Mouse (Mus musculus): ENCODE measurements around the gene Lima1. TPM values are rescaled to one million over a fixed set of nuclear protein-coding genes. Genes with fewer than 3 reads are reported as not detected.
"Not testable (repeated sequence)": the region's sequence is repeated elsewhere in the genome, so short reads cannot be mapped to it uniquely, and the experiment has no call there.

Gene Lima1
- polyA plus RNA-seq (2015; fragmentation: Nextera tagmentation; extraction: Ambion mirVana): 70.1 and 77.1 TPM in 2 replicates

DNA sequence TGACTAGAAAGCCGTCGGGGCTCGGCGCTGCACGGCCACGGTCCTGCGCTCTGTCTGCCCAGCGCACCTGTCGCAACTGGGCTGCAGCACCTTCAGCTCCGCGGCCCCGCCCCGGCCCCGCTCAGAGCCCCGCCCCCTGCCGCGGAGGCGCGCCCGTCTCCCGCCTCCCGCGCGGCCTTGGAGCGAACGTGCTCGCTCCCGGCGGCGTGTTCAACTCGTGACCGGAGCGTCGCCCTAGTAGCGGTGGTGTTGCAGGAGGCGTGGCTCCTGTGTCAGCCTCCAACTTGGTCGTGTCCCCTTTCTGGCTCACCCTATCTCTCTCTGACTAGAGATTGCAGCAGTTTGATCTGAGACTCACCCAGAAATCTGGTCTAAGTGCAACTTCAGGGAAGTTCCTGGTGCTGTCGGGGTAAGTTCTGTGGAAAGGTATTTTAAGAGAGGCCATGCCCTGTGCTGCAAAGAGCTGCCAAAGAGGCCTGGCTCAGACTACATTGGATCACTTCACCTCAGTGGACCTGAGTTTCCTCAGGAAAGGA, at the start of gene Lima1:
Lima1 (minus strand) TSS at position 123 of the 536 bp plus-strand sequence.
- peak; percentile 96 for ATAC-seq (ENCODE audit: low FRiP score, low TSS enrichment)
- peak; percentile 97 for DNase-seq (ENCODE audit: low spot score)
- Histone ChIP-seq H3K4me2 (replicated peaks; ENCODE audit: low read depth) (peak within 1 kb of the TSS; percentile 99), H3K27me3 (ENCODE audit: control insufficient read depth, insufficient read depth, low read length) (no peaks in the 10 kb centered on the region), H3K9me3 (ENCODE audit: control insufficient read depth, low read length) (no peaks in the 10 kb centered on the region), H3K4me3 (ENCODE audit: low read depth, low read length) (peak within 1 kb of the TSS; percentile 74), H3K27ac (replicated peaks) (peak within 1 kb of the TSS; percentile 87), H3K36me3 (ENCODE audit: control insufficient read depth, insufficient read depth, low read length) (no peaks in the 10 kb centered on the region), H3K4me1 (replicated peaks; ENCODE audit: control insufficient read depth, insufficient read depth) (no peaks in the 10 kb centered on the region), H3K9ac (ENCODE audit: low read length) (peak within 1 kb of the TSS; percentile 75)
- TF ChIP-seq EP300 (optimal IDR thresholded peaks at IDR 0.05): no peak
- TF ChIP-seq CTCF (IDR thresholded peaks at IDR 0.05; ENCODE audit: low read depth): no peak
- WGBS: under 1% methylated on average over 38 of the region's 38 CpGs

DNA sequence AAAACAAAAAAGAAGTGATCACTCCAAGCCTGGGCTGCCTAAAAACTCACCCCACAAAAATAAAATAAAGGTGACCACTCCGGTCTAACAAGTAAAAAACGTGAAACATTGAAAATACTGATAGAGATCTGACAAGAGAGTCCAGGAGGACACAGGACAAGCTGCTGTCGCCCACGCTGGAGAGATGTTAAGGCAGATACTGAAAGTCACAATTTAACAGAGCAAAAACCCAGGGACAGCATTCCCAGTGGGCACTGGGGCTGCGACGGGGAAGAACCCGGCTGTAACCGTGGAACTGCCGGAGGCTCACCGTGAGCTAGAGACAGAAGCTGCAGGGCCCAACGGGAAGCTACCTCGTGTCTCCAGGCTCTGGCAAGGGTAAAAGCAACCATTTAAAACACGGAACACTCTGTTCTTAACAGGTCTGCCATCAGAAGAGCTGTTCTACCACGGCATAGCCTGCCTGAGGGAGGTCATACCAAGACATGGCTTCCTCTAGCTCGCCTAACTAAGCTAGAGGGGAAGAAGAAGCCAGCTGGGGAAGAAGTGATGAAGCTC, 44.4 kb upstream of the Lima1 start:
- Histone ChIP-seq H3K27me3 (ENCODE audit: control insufficient read depth, insufficient read depth, low read length) (no peaks in the 10 kb centered on the region), H3K4me1 (replicated peaks; ENCODE audit: control insufficient read depth, insufficient read depth) (no peaks in the 10 kb centered on the region), H3K36me3 (ENCODE audit: control insufficient read depth, insufficient read depth, low read length) (no peaks in the 10 kb centered on the region), H3K9me3 (ENCODE audit: control insufficient read depth, low read length) (no peaks in the 10 kb centered on the region), H3K9ac (ENCODE audit: low read length) (no peak overlapping the region), H3K4me3 (ENCODE audit: low read depth, low read length) (no peak overlapping the region), H3K27ac (replicated peaks) (no peak overlapping the region), H3K4me2 (replicated peaks; ENCODE audit: low read depth) (no peak overlapping the region)
- 81% methylated on average over 15 of the region's 15 CpGs for WGBS
- TF ChIP-seq EP300 (optimal IDR thresholded peaks at IDR 0.05): no peak
- TF ChIP-seq CTCF (IDR thresholded peaks at IDR 0.05; ENCODE audit: low read depth): no peak
- DNase-seq (ENCODE audit: low spot score): no peak
- ATAC-seq (ENCODE audit: low FRiP score, low TSS enrichment): no peak

DNA sequence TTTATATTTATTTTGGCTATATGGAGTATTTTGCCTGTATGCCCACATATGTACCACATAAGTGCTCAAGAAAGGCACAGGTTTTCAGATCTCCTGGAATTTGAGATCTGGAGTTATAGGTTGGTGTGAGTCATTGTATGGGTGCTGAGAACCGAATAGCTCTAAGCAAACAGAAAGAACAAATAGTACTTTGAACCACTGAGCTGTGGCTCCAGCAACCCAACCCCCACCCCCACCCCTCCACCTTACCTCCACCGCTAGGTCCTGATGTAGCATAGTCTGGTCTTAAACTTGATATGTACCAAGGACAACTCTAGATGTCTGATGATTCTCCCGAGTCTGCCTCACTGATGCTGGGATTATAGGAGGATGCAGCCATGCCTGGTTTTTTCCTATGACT, 42.0 kb upstream of the Lima1 start:
- 51% methylated on average over 3 of the region's 3 CpGs for WGBS
- Histone ChIP-seq H3K27me3 (ENCODE audit: control insufficient read depth, insufficient read depth, low read length) (no peaks in the 10 kb centered on the region), H3K9me3 (ENCODE audit: control insufficient read depth, low read length) (no peaks in the 10 kb centered on the region), H3K4me3 (ENCODE audit: low read depth, low read length) (no peak overlapping the region), H3K4me2 (replicated peaks; ENCODE audit: low read depth) (no peak overlapping the region), H3K4me1 (replicated peaks; ENCODE audit: control insufficient read depth, insufficient read depth) (no peaks in the 10 kb centered on the region), H3K27ac (replicated peaks) (no peak overlapping the region), H3K36me3 (ENCODE audit: control insufficient read depth, insufficient read depth, low read length) (no peaks in the 10 kb centered on the region), H3K9ac (ENCODE audit: low read length) (no peak overlapping the region)
- ATAC-seq (ENCODE audit: low FRiP score, low TSS enrichment) (peak; percentile 84), DNase-seq (ENCODE audit: low spot score) (peak; percentile 70)
- no peak for TF ChIP-seq CTCF (IDR thresholded peaks at IDR 0.05; ENCODE audit: low read depth)
- no peak for TF ChIP-seq EP300 (optimal IDR thresholded peaks at IDR 0.05)

DNA sequence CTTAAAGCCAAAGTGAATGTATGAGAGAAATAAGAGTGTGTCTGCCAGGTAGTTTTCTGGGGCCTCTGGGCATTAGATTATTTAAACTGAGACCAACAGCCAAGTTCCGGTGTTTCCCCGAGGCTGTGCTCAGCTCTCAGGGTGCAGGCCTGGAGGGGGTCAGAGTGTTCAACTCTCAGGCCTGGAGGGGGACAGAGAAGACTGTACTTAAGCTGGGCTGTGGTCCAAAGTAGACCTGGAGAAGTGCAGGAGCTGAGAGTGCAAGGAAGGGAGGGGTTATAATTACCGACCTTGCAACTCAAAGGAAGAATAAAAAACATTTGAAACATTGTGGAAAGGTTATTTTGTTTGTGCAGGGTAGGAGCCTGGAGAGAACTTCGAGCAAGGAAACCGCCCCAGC, 39.4 kb upstream of the Lima1 start:
- DNase-seq (ENCODE audit: low spot score) (no peak), ATAC-seq (ENCODE audit: low FRiP score, low TSS enrichment) (no peak)
- H3K9ac ChIP-seq (ENCODE audit: low read length): 0 out of 2 replicates have a peak overlapping the region, but pooled peaks have one; percentile 5

DNA sequence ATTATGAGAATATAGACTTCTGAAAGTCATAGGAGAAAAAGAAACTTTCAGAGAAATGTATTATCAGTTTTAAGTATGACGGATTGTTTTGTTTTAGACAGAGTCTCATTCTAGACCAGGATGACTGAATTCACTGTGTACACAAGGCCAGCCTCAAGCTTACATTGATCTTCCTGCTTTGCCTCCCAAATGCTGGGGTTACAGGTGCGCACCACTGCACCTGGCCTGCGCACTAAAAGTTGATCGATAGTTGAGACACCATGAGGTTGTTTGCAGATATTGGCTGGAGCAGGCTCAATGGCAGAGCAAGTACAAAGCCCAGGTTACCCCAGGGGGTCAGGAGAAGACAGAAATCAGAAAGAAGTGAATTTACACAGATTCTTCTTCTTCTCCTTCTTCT, 36.5 kb upstream of the Lima1 start:
- 69% methylated on average over 4 of the region's 4 CpGs for WGBS
- no peaks in the 10 kb centered on the region for H3K36me3 ChIP-seq (ENCODE audit: control insufficient read depth, insufficient read depth, low read length)
- no peaks in the 10 kb centered on the region for H3K27me3 ChIP-seq (ENCODE audit: control insufficient read depth, insufficient read depth, low read length)
- H3K4me2 ChIP-seq (replicated peaks; ENCODE audit: low read depth): no peak overlapping the region
- H3K27ac ChIP-seq (replicated peaks): no peak overlapping the region
- no peak overlapping the region for H3K9ac ChIP-seq (ENCODE audit: low read length)
- ATAC-seq (ENCODE audit: low FRiP score, low TSS enrichment) (no peak), DNase-seq (ENCODE audit: low spot score) (no peak)
- H3K9me3 ChIP-seq (ENCODE audit: control insufficient read depth, low read length): no peaks in the 10 kb centered on the region
- no peak overlapping the region for H3K4me3 ChIP-seq (ENCODE audit: low read depth, low read length)
- no peaks in the 10 kb centered on the region for H3K4me1 ChIP-seq (replicated peaks; ENCODE audit: control insufficient read depth, insufficient read depth)
- TF ChIP-seq EP300 (optimal IDR thresholded peaks at IDR 0.05): no peak
- TF ChIP-seq CTCF (IDR thresholded peaks at IDR 0.05; ENCODE audit: low read depth): no peak

More for the DNA sequence above, 39.4 kb upstream of the Lima1 start:
- Histone ChIP-seq H3K4me1 (replicated peaks; ENCODE audit: control insufficient read depth, insufficient read depth) (no peaks in the 10 kb centered on the region), H3K27ac (replicated peaks) (no peak overlapping the region), H3K4me2 (replicated peaks; ENCODE audit: low read depth) (no peak overlapping the region), H3K36me3 (ENCODE audit: control insufficient read depth, insufficient read depth, low read length) (no peaks in the 10 kb centered on the region), H3K27me3 (ENCODE audit: control insufficient read depth, insufficient read depth, low read length) (no peaks in the 10 kb centered on the region), H3K4me3 (ENCODE audit: low read depth, low read length) (no peak overlapping the region), H3K9me3 (ENCODE audit: control insufficient read depth, low read length) (no peaks in the 10 kb centered on the region)
- TF ChIP-seq EP300 (optimal IDR thresholded peaks at IDR 0.05) (no peak), CTCF (IDR thresholded peaks at IDR 0.05; ENCODE audit: low read depth) (no peak)
- 54% methylated on average over 5 of the region's 5 CpGs for WGBS

DNA sequence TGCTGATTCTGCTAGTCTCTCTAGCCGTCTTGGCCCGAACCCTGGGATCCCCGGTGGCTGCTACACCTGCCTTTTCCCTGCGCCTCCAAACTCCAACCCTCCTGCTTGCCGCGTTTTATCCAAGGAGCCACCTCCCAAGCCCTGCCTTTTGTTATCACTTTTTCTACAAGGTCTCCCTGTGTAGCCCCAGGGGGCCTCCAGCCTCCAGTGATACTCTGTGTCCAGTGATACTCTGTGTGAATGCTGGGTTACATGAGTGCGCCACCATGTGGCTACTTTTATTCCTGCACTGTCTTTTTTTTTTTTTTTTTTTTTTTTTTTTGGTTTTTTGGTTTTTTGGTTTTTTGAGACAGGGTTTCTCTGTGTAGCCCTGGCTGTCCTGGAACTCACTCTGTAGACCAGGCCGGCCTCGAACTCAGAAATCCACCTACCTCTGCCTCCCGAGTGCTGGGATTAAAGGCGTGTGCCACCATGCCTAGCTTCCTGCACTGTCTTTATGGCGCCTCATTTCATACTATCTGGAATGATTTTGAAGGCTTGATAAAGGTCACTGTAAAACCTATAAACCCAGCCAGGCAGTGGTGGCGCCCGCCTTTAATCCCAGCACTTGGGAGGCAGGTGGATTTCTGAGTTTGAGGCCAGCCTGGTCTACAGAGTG, 34.2 kb upstream of the Lima1 start:
- H3K9ac ChIP-seq (ENCODE audit: low read length); ATAC-seq (ENCODE audit: low FRiP score, low TSS enrichment); H3K27ac ChIP-seq (replicated peaks); H3K4me2 ChIP-seq (replicated peaks; ENCODE audit: low read depth); H3K9me3 ChIP-seq (ENCODE audit: control insufficient read depth, low read length); H3K36me3 ChIP-seq (ENCODE audit: control insufficient read depth, insufficient read depth, low read length); H3K4me3 ChIP-seq (ENCODE audit: low read depth, low read length); H3K4me1 ChIP-seq (replicated peaks; ENCODE audit: control insufficient read depth, insufficient read depth); H3K27me3 ChIP-seq (ENCODE audit: control insufficient read depth, insufficient read depth, low read length): not testable (repeated sequence)
- WGBS: 38% methylated on average over 14 of the region's 14 CpGs
- TF ChIP-seq CTCF (IDR thresholded peaks at IDR 0.05; ENCODE audit: low read depth): peak; percentile 76
- DNase-seq (ENCODE audit: low spot score): peak; percentile 34

Measured in stomach, postnatal 0 days (tissue).